Mouse (Mus musculus): Measurements from ENCODE around the gene Chordc1. TPM values are rescaled to one million over a fixed set of nuclear protein-coding genes. Genes with fewer than 3 reads are reported as not detected.
"Not testable (repeated sequence)": the region's sequence is repeated elsewhere in the genome, so short reads cannot be mapped to it uniquely, and the experiment has no call there.

Chordc1 gene
- 10 to 100 TPM; 50.0 to 50.2 TPM for total RNA-seq (2021)
- long read RNA-seq, experiment 1, full-length matches to known transcripts = 62 of 75 reads
- long read RNA-seq, experiment 1, partial matches to known transcripts = 1 of 75 reads
- long read RNA-seq, experiment 1, other reads (novel, unspliced or antisense) = 12 of 75 reads
- long read RNA-seq, experiment 2, full-length matches to known transcripts = 40 of 46 reads
- long read RNA-seq, experiment 2, partial matches to known transcripts = 0 of 46 reads
- long read RNA-seq, experiment 2, other reads (novel, unspliced or antisense) = 6 of 46 reads

- DNase-seq = peak; percentile 95
These were observed at the start of gene Chordc1 for GRCm38 (mm10) chr9:18291571-18292429. Gene Chordc1 (plus strand): TSS chr9:18292125.

- no peak for DNase-seq
These were observed 16.0 kb upstream of the Chordc1 start for GRCm38 (mm10) chr9:18275901-18276300.

GRCm38 (mm10) chr9:18276844-18277243, 15.1 kb upstream of the Chordc1 start:
- DNase-seq = no peak

GRCm38 (mm10) chr9:18277497-18277896, 14.4 kb upstream of the Chordc1 start:
- no peak for DNase-seq

GRCm38 (mm10) chr9:18278693-18279092, 13.2 kb upstream of the Chordc1 start:
- DNase-seq = not testable (repeated sequence)

GRCm38 (mm10) chr9:18292443-18292922, 558 bp downstream of the Chordc1 start:
- DNase-seq = no peak

- DNase-seq = no peak
These were observed 1.3 kb downstream of the Chordc1 start for GRCm38 (mm10) chr9:18293026-18293781.

GRCm38 (mm10) chr9:18298301-18298700, 6.4 kb downstream of the Chordc1 start:
- DNase-seq = no peak

- no peak for DNase-seq
These were observed 28.1 kb downstream of the Chordc1 start for GRCm38 (mm10) chr9:18319990-18320389.

Other genes with a start within 250 kb of the Chordc1 start
- gene Naalad2, start 110.9 kb downstream of the Chordc1 start, total RNA-seq (2021) = 1 to 10 TPM; 7.8 to 9.3 TPM
- gene Ubtfl1, start 112.3 kb downstream of the Chordc1 start, total RNA-seq (2021) = not detected
- gene Mbd3l2, start 138.5 kb downstream of the Chordc1 start, total RNA-seq (2021) = not detected
- gene Zfp558, start 186.1 kb downstream of the Chordc1 start, total RNA-seq (2021) = 1 to 10 TPM; 1.2 to 2.4 TPM
- gene Mbd3l1, start 186.2 kb downstream of the Chordc1 start, total RNA-seq (2021) = not detected